Mouse (Mus musculus) testis, adult 2 months (tissue): ENCODE results near the gene Pmel. TPM values are rescaled to one million over a fixed set of nuclear protein-coding genes. Genes with fewer than 3 reads are reported as not detected.
A peak's percentile ranks its signal among the peaks of the same experiment; 100 is the strongest.

Source experiments
- H3K27ac ChIP-seq: fragments of 200-500 bp; 2 replicates; pipeline ENCODE4 v1.5.1; 2012; ENCODE audit warnings: low read depth, low read length; ENCODE audit not compliant: control insufficient read depth, insufficient read depth
- H3K27me3 ChIP-seq: fragments of 200-500 bp; 2 replicates; pipeline ENCODE4 v1.6.1; 2012; ENCODE audit warnings: mild to moderate bottlenecking, low read length, moderate library complexity; ENCODE audit not compliant: control insufficient read depth, insufficient read depth
- H3K36me3 ChIP-seq: fragments of 200-500 bp; 2 replicates; pipeline ENCODE4 v1.6.1; 2012; ENCODE audit warnings: mild to moderate bottlenecking, low read length; ENCODE audit not compliant: control insufficient read depth, insufficient read depth
- H3K4me1 ChIP-seq: fragments of 200-500 bp; 2 replicates; pipeline ENCODE4 v1.6.1; 2012; ENCODE audit warnings: low read length; ENCODE audit not compliant: control insufficient read depth, insufficient read depth
- H3K4me3 ChIP-seq: fragments of 200-500 bp; 2 replicates; pipeline ENCODE4 v1.5.1; 2012; ENCODE audit warnings: low read depth, mild to moderate bottlenecking, low read length, moderate library complexity, mixed read lengths; ENCODE audit not compliant: control insufficient read depth
- CTCF ChIP-seq: fragments of 200-500 bp; IDR thresholded peaks from 2 replicates; pipeline ENCODE4 v1.5.1; 2012; ENCODE audit warnings: low read depth, mild to moderate bottlenecking, inconsistent platforms, low read length, moderate library complexity; ENCODE audit not compliant: control insufficient read depth, insufficient read depth, insufficient replicate concordance
- POLR2A ChIP-seq: fragments of 200-500 bp; IDR thresholded peaks from 2 replicates; pipeline ENCODE4 v1.6.1; 2012; ENCODE audit warnings: low read depth, mild to moderate bottlenecking, inconsistent platforms, low read length, moderate library complexity; ENCODE audit not compliant: control insufficient read depth
- polyA plus RNA-seq: library from polyadenylated mRNA; depleted of rRNA; stranded (reverse); fragments of >200 nt; gene quantifications from 2 replicates; pipeline ENCODE4 v1.2.3, GENCODE M21; 2012; rRNA removed

Gene Pmel
- polyA plus RNA-seq, 1 experiment: 27.7 TPM

GRCm38 (mm10) chr10:128744680-128745601, 40.9 kb downstream of the Pmel start, which contains the start of gene Dgka:
Gene Dgka (minus strand): TSS chr10:128744855.
- no peaks in the 10 kb centered on the region for H3K36me3 ChIP-seq
- peaks cover 14% of the 10 kb centered on the region for H3K4me1 ChIP-seq
- peak within 1 kb of the TSS; percentile 89 for H3K4me3 ChIP-seq
- no peak for TF ChIP-seq POLR2A
- TF ChIP-seq CTCF: no peak
- no peaks in the 10 kb centered on the region for H3K27me3 ChIP-seq
- H3K27ac ChIP-seq: peak within 1 kb of the TSS; percentile 64

- no peaks in the 10 kb centered on the region for H3K27me3 ChIP-seq
- H3K36me3 ChIP-seq: no peaks in the 10 kb centered on the region
- TF ChIP-seq POLR2A: no peak
- TF ChIP-seq CTCF: no peak
- no peak overlapping the region for H3K27ac ChIP-seq
- peaks cover 14% of the 10 kb centered on the region for H3K4me1 ChIP-seq
- no peak overlapping the region for H3K4me3 ChIP-seq
Measured at GRCm38 (mm10) chr10:128745946-128746613, 42.1 kb downstream of the Pmel start.

- TF ChIP-seq CTCF (no peak), POLR2A (no peak)
- Histone ChIP-seq H3K27ac (peak overlapping the region; percentile 94), H3K4me3 (peak overlapping the region; percentile 95), H3K27me3 (no peaks in the 10 kb centered on the region), H3K4me1 (peaks cover 14% of the 10 kb centered on the region), H3K36me3 (no peaks in the 10 kb centered on the region)
Measured at GRCm38 (mm10) chr10:128746972-128747645, 43.1 kb downstream of the Pmel start.

- peak within 1 kb of the TSS; percentile 95 for H3K4me3 ChIP-seq
- H3K36me3 ChIP-seq: no peaks in the 10 kb centered on the region
- TF ChIP-seq POLR2A (0 out of 2 replicates have a peak, but pooled peaks have one; percentile 52), CTCF (no peak)
- peak within 1 kb of the TSS; percentile 94 for H3K27ac ChIP-seq
- peaks cover 13% of the 10 kb centered on the region for H3K4me1 ChIP-seq
- H3K27me3 ChIP-seq: no peaks in the 10 kb centered on the region
Measured at GRCm38 (mm10) chr10:128747646-128748251, 43.8 kb downstream of the Pmel start, which contains the start of gene Pym1. Gene Pym1 (plus strand): TSS chr10:128747889.

- Histone ChIP-seq H3K27me3 (no peaks in the 10 kb centered on the region), H3K27ac (peak overlapping the region; percentile 94), H3K36me3 (no peaks in the 10 kb centered on the region), H3K4me3 (peak overlapping the region; percentile 95), H3K4me1 (peaks cover 13% of the 10 kb centered on the region)
- TF ChIP-seq POLR2A: peak; percentile 59
- TF ChIP-seq CTCF: no peak
Measured at GRCm38 (mm10) chr10:128748252-128748864, 44.4 kb downstream of the Pmel start.

Other genes with a start within 250 kb of the Pmel start
- 138 and 141 TPM in 2 replicates for gene Smarcc2, start 244.9 kb upstream of the Pmel start, polyA plus RNA-seq
- 191 and 248 TPM in 2 replicates for gene Myl6, start 210.1 kb upstream of the Pmel start, polyA plus RNA-seq
- 20.3 and 23.2 TPM in 2 replicates for gene Myl6b, start 205.5 kb upstream of the Pmel start, polyA plus RNA-seq
- gene Esyt1, start 178.3 kb upstream of the Pmel start, polyA plus RNA-seq: 1.6 and 3.1 TPM in 2 replicates
- 29.9 and 33.9 TPM in 2 replicates for gene Zc3h10, start 156.4 kb upstream of the Pmel start, polyA plus RNA-seq
- gene Rpl41, start 154.9 kb upstream of the Pmel start, polyA plus RNA-seq: 1,504 and 1,952 TPM in 2 replicates
- 31.7 and 36.5 TPM in 2 replicates for gene Pa2g4, start 138.2 kb upstream of the Pmel start, polyA plus RNA-seq
- gene Erbb3, start 114.5 kb upstream of the Pmel start, polyA plus RNA-seq: 0.77 and 2.1 TPM in 2 replicates
- gene Rps26, start 77.4 kb upstream of the Pmel start, polyA plus RNA-seq: 296 and 407 TPM in 2 replicates
- gene Ikzf4, start 58.2 kb upstream of the Pmel start, polyA plus RNA-seq: 0.84 and 1.2 TPM in 2 replicates
- 7.0 and 9.7 TPM in 2 replicates for gene Suox, start 30.1 kb upstream of the Pmel start, polyA plus RNA-seq
- gene Rab5b, start 7.9 kb upstream of the Pmel start, polyA plus RNA-seq: 27.6 and 31.1 TPM in 2 replicates
- gene Cdk2, start 836 bp downstream of the Pmel start, polyA plus RNA-seq: 53.1 and 61.0 TPM in 2 replicates
- 124 TPM in 2 replicates for gene Dgka, start 40.7 kb downstream of the Pmel start, polyA plus RNA-seq
- gene Pym1, start 43.7 kb downstream of the Pmel start, polyA plus RNA-seq: 19.5 TPM in 2 replicates
- gene Mmp19, start 86.7 kb downstream of the Pmel start, polyA plus RNA-seq: 1.3 and 1.6 TPM in 2 replicates
- 8.9 and 10.4 TPM in 2 replicates for gene Dnajc14, start 99.9 kb downstream of the Pmel start, polyA plus RNA-seq
- 7.7 and 8.2 TPM in 2 replicates for gene Tmem198b, start 100.2 kb downstream of the Pmel start, polyA plus RNA-seq
- 11.0 and 13.2 TPM in 2 replicates for gene Sarnp, start 113.1 kb downstream of the Pmel start, polyA plus RNA-seq
- gene Ormdl2, start 117.5 kb downstream of the Pmel start, polyA plus RNA-seq: 77.4 and 91.8 TPM in 2 replicates
- gene Gdf11, start 187.5 kb downstream of the Pmel start, polyA plus RNA-seq: 0.82 and 0.93 TPM in 2 replicates
- 28.8 and 30.9 TPM in 2 replicates for gene Cd63, start 196.8 kb downstream of the Pmel start, polyA plus RNA-seq
- gene Rdh5, start 218.7 kb downstream of the Pmel start, polyA plus RNA-seq: 7.5 and 8.9 TPM in 2 replicates
- 97.9 and 108 TPM in 2 replicates for gene Bloc1s1, start 219.8 kb downstream of the Pmel start, polyA plus RNA-seq
- gene Itga7, start 229.6 kb downstream of the Pmel start, polyA plus RNA-seq: 19.0 and 19.1 TPM in 2 replicates